Mouse (Mus musculus): ENCODE results near the gene Cwc22. TPM values are rescaled to one million over a fixed set of nuclear protein-coding genes. Genes with fewer than 3 reads are reported as not detected.

The Cwc22 gene
- polyA plus RNA-seq, 1 experiment: 6.7 TPM

DNA sequence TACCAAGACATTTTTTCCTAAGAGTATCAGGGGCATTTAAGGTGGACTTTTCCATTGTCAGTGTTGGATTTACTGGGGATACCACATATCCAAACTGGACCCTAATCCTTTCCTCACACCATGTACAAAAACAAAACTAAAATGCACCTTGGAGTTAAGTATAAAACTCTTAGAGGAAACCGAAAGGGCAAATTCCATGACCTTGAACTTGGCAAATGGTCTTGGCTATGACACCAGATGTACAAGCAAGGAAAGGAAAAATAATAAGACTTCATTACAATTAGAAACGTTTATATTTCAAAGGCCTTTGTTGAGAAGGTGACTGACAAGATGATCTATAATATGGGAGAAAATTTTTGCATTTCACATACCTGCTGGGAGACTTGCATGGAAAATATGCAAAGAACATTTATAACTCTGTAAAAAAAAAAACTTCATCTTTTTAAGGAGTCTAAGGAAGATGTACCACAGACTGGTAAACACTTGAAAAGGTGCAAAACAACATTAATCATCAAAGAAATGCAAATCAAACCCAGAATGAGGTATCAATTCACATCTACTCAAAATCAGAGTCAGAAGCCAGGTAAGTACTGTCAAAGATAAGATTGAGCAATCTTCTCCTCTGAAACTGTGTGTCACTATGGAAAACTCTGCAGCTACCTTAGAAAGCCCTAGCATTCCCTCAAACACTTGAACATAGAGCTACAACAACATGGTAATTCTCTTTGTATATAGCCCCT, 40.0 kb upstream of the Cwc22 start:
- no peak overlapping the region for H3K4me3 ChIP-seq (ENCODE audit: control insufficient read depth, insufficient read depth, low read length)

DNA sequence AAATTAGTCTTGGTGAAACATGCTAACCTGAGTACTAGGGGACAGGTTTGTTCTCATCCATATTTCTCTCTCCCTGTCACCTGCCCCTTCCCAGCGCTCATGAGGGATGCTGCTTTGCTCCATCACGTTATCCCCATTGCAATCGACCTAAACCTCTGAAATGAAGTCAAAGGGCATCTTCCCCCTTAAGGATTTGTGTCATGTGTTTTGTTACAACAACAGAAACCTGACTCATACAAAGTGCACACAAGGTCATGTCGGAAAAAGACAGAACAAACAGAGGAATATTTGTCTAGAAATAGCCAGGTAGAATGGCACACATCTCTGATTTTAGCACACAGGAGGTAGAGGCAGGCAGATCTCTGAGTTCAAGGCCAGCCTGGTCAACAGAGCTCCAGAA, 38.0 kb upstream of the Cwc22 start:
- DNase-seq: no peak
- Histone ChIP-seq H3K36me3 (ENCODE audit: control insufficient read depth, insufficient read depth, low read length) (no peaks in the 10 kb centered on the region), H3K27me3 (ENCODE audit: control insufficient read depth, insufficient read depth, low read length) (no peaks in the 10 kb centered on the region), H3K4me1 (replicated peaks; ENCODE audit: control insufficient read depth, insufficient read depth, low read length) (no peaks in the 10 kb centered on the region), H3K4me3 (ENCODE audit: control insufficient read depth, insufficient read depth, low read length) (no peak overlapping the region), H3K27ac (ENCODE audit: control insufficient read depth, insufficient read depth, low read length) (no peak overlapping the region)
- TF ChIP-seq CTCF (IDR thresholded peaks at IDR 0.05; ENCODE audit: borderline replicate concordance, control insufficient read depth, extremely low read depth, insufficient read depth, low read length, poor library complexity) (no peak), POLR2A (IDR thresholded peaks at IDR 0.05; ENCODE audit: control insufficient read depth, extremely low read depth, insufficient read depth, low read length, poor library complexity) (no peak)
- WGBS: 88% methylated on average over 4 of the region's 4 CpGs

More for the DNA sequence above, 40.0 kb upstream of the Cwc22 start:
- TF ChIP-seq POLR2A (IDR thresholded peaks at IDR 0.05; ENCODE audit: control insufficient read depth, extremely low read depth, insufficient read depth, low read length, poor library complexity) (no peak), CTCF (IDR thresholded peaks at IDR 0.05; ENCODE audit: borderline replicate concordance, control insufficient read depth, extremely low read depth, insufficient read depth, low read length, poor library complexity) (no peak)
- Histone ChIP-seq H3K27ac (ENCODE audit: control insufficient read depth, insufficient read depth, low read length) (no peak overlapping the region), H3K36me3 (ENCODE audit: control insufficient read depth, insufficient read depth, low read length) (no peaks in the 10 kb centered on the region), H3K4me1 (replicated peaks; ENCODE audit: control insufficient read depth, insufficient read depth, low read length) (no peaks in the 10 kb centered on the region), H3K27me3 (ENCODE audit: control insufficient read depth, insufficient read depth, low read length) (no peaks in the 10 kb centered on the region)
- 86% methylated on average over 2 of the region's 2 CpGs for WGBS
- DNase-seq: no peak

DNA sequence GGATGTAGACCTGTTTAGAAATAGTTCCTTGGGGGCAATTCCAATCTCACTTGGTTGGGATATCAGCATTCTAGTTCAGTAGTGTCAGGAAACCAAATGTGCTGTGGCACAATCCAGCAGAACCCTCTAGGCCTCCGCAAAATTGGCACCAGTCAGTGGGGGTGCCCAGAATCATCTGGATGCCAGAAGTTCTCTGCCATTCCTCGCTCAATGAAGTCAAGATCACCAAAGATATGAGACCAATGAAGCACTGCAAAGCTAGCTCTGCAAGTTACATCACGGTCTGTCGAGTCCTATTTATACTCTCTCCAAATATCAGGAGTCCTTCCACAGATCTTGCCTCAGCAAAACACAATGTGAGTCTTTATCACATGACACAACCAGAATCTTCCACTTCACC, 35.7 kb upstream of the Cwc22 start:
- DNase-seq: no peak
- TF ChIP-seq CTCF (IDR thresholded peaks at IDR 0.05; ENCODE audit: borderline replicate concordance, control insufficient read depth, extremely low read depth, insufficient read depth, low read length, poor library complexity) (no peak), POLR2A (IDR thresholded peaks at IDR 0.05; ENCODE audit: control insufficient read depth, extremely low read depth, insufficient read depth, low read length, poor library complexity) (no peak)
- Histone ChIP-seq H3K36me3 (ENCODE audit: control insufficient read depth, insufficient read depth, low read length) (no peaks in the 10 kb centered on the region), H3K27ac (ENCODE audit: control insufficient read depth, insufficient read depth, low read length) (no peak overlapping the region), H3K4me3 (ENCODE audit: control insufficient read depth, insufficient read depth, low read length) (no peak overlapping the region), H3K27me3 (ENCODE audit: control insufficient read depth, insufficient read depth, low read length) (no peaks in the 10 kb centered on the region), H3K4me1 (replicated peaks; ENCODE audit: control insufficient read depth, insufficient read depth, low read length) (no peaks in the 10 kb centered on the region)
- 94% methylated on average over 4 of the region's 4 CpGs for WGBS

DNA sequence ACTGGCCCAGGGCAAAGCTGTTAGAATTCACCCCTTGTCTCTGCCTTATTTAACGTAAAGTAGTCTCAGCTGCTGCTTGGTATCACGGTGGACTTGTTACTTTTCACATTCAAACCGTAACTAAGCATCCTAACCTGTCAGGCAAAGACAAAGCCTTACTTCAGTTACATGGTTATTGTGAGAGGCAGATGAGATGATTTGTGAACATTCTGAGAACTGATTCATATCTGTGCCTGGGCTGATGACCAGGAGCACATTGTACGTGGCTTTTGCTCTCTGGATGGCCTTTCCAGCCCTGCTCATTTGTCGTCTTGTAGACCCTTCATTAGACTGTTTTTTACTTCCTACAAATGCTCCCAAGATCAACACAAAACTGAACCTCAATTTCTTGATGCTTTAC, 34.5 kb upstream of the Cwc22 start:
- H3K4me3 ChIP-seq (ENCODE audit: control insufficient read depth, insufficient read depth, low read length): no peak overlapping the region
- no peaks in the 10 kb centered on the region for H3K36me3 ChIP-seq (ENCODE audit: control insufficient read depth, insufficient read depth, low read length)

DNA sequence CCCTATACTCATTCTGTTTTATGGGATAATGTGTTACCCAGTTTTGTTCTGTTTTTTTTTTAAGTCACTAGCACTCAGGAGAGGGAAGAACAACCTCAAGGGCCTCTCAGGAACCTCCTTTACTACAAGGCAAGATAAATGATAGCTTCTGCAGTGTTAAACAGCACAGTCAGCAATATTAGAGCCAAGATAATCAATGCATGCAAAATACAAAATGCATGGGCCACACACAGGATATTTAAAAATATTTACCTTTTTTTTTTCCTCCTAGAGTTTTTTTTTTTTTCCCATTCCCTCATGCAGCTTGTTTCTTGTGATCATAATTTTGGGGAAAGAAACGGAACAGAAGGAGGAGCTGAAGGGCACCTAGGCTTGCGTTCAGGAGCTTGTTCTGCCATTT, 33.3 kb upstream of the Cwc22 start:
- 92% methylated on average over 2 of the region's 2 CpGs for WGBS

More for the DNA sequence above, 34.5 kb upstream of the Cwc22 start:
- H3K27ac ChIP-seq (ENCODE audit: control insufficient read depth, insufficient read depth, low read length): no peak overlapping the region
- no peak for TF ChIP-seq CTCF (IDR thresholded peaks at IDR 0.05; ENCODE audit: borderline replicate concordance, control insufficient read depth, extremely low read depth, insufficient read depth, low read length, poor library complexity)
- TF ChIP-seq POLR2A (IDR thresholded peaks at IDR 0.05; ENCODE audit: control insufficient read depth, extremely low read depth, insufficient read depth, low read length, poor library complexity): no peak
- 97% methylated on average over 5 of the region's 5 CpGs for WGBS
- DNase-seq: no peak
- no peaks in the 10 kb centered on the region for H3K27me3 ChIP-seq (ENCODE audit: control insufficient read depth, insufficient read depth, low read length)
- no peaks in the 10 kb centered on the region for H3K4me1 ChIP-seq (replicated peaks; ENCODE audit: control insufficient read depth, insufficient read depth, low read length)

DNA sequence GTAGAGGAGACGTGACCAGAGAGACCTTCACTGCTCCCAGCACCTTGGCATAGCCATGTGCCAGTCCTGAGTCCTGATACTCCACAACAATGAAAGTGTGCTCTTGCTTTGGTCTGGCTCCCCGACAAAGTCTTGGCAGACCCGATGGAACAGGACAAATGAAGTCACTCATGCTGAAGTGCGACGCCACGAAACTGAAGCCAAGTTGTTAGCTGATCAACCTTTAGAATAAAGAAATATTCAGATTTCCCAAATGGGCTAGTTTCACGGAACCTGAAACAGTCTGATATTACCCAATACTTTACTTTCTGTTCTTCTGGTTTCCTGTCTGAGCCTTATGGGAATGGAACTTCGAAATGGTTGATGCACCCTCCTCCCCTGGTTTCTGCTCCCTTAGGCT, 32.9 kb upstream of the Cwc22 start:
- no peak overlapping the region for H3K4me3 ChIP-seq (ENCODE audit: control insufficient read depth, insufficient read depth, low read length)
- no peak for DNase-seq
- no peaks in the 10 kb centered on the region for H3K36me3 ChIP-seq (ENCODE audit: control insufficient read depth, insufficient read depth, low read length)
- no peaks in the 10 kb centered on the region for H3K27me3 ChIP-seq (ENCODE audit: control insufficient read depth, insufficient read depth, low read length)
- WGBS: 93% methylated on average over 8 of the region's 8 CpGs
- no peak for TF ChIP-seq POLR2A (IDR thresholded peaks at IDR 0.05; ENCODE audit: control insufficient read depth, extremely low read depth, insufficient read depth, low read length, poor library complexity)
- no peak for TF ChIP-seq CTCF (IDR thresholded peaks at IDR 0.05; ENCODE audit: borderline replicate concordance, control insufficient read depth, extremely low read depth, insufficient read depth, low read length, poor library complexity)
- no peaks in the 10 kb centered on the region for H3K4me1 ChIP-seq (replicated peaks; ENCODE audit: control insufficient read depth, insufficient read depth, low read length)
- no peak overlapping the region for H3K27ac ChIP-seq (ENCODE audit: control insufficient read depth, insufficient read depth, low read length)

More for the DNA sequence above, 33.3 kb upstream of the Cwc22 start:
- Histone ChIP-seq H3K27ac (ENCODE audit: control insufficient read depth, insufficient read depth, low read length) (no peak overlapping the region), H3K4me3 (ENCODE audit: control insufficient read depth, insufficient read depth, low read length) (no peak overlapping the region), H3K4me1 (replicated peaks; ENCODE audit: control insufficient read depth, insufficient read depth, low read length) (no peaks in the 10 kb centered on the region), H3K36me3 (ENCODE audit: control insufficient read depth, insufficient read depth, low read length) (no peaks in the 10 kb centered on the region), H3K27me3 (ENCODE audit: control insufficient read depth, insufficient read depth, low read length) (no peaks in the 10 kb centered on the region)
- no peak for DNase-seq
- no peak for TF ChIP-seq POLR2A (IDR thresholded peaks at IDR 0.05; ENCODE audit: control insufficient read depth, extremely low read depth, insufficient read depth, low read length, poor library complexity)
- no peak for TF ChIP-seq CTCF (IDR thresholded peaks at IDR 0.05; ENCODE audit: borderline replicate concordance, control insufficient read depth, extremely low read depth, insufficient read depth, low read length, poor library complexity)
